Mouse (Mus musculus): ENCODE data around the gene Pus3.
"Not testable (repeated sequence)": the region's sequence is repeated elsewhere in the genome, so short reads cannot be mapped to it uniquely, and the experiment has no call there.

Gene Pus3

GRCm38 (mm10) chr9:35545704-35546103, 12.7 kb upstream of the Pus3 start:
- DNase-seq (ENCODE audit: low spot score), result no peak

GRCm38 (mm10) chr9:35546745-35547144, 11.7 kb upstream of the Pus3 start:
- no peak for DNase-seq (ENCODE audit: low spot score)

- DNase-seq (ENCODE audit: low spot score), result no peak
These were observed 9.9 kb upstream of the Pus3 start for GRCm38 (mm10) chr9:35548455-35548854.

- no peak for DNase-seq (ENCODE audit: low spot score)
These were observed 1.8 kb upstream of the Pus3 start for GRCm38 (mm10) chr9:35556494-35557102.

- DNase-seq (ENCODE audit: low spot score), result peak; percentile 72
These were observed 855 bp downstream of the Pus3 start for GRCm38 (mm10) chr9:35559009-35559890.

GRCm38 (mm10) chr9:35561076-35561475, 2.7 kb downstream of the Pus3 start:
- DNase-seq (ENCODE audit: low spot score), result no peak

GRCm38 (mm10) chr9:35561583-35561982, 3.2 kb downstream of the Pus3 start:
- no peak for DNase-seq (ENCODE audit: low spot score)

- no peak for DNase-seq (ENCODE audit: low spot score)
These were observed 6.3 kb downstream of the Pus3 start for GRCm38 (mm10) chr9:35564536-35565240.

- DNase-seq (ENCODE audit: low spot score), result no peak
These were observed 9.6 kb downstream of the Pus3 start for GRCm38 (mm10) chr9:35567995-35568394.

GRCm38 (mm10) chr9:35569571-35570534, 11.5 kb downstream of the Pus3 start, which contains the start of the genes Pate2 and Hyls1:
Gene Pate2, plus strand, starts transcription at chr9:35570284.
Gene Hyls1, minus strand, starts transcription at chr9:35570398.
- DNase-seq (ENCODE audit: low spot score), result peak; percentile 91

GRCm38 (mm10) chr9:35570663-35571062, 12.3 kb downstream of the Pus3 start:
- DNase-seq (ENCODE audit: low spot score), result no peak

- DNase-seq (ENCODE audit: low spot score), result no peak
These were observed 16.0 kb downstream of the Pus3 start for GRCm38 (mm10) chr9:35574416-35574815.

GRCm38 (mm10) chr9:35587674-35588073, 29.3 kb downstream of the Pus3 start:
- no peak for DNase-seq (ENCODE audit: low spot score)

GRCm38 (mm10) chr9:35592903-35593302, 34.5 kb downstream of the Pus3 start:
- DNase-seq (ENCODE audit: low spot score), result no peak

- DNase-seq (ENCODE audit: low spot score), result peak; percentile 13
These were observed 49.4 kb downstream of the Pus3 start for GRCm38 (mm10) chr9:35607647-35608405.

- no peak for DNase-seq (ENCODE audit: low spot score)
These were observed 53.4 kb downstream of the Pus3 start, which contains the start of gene Pate4 for GRCm38 (mm10) chr9:35611841-35612240. Gene Pate4, minus strand, starts transcription at chr9:35611941.

- DNase-seq (ENCODE audit: low spot score), result no peak
These were observed 55.6 kb downstream of the Pus3 start for GRCm38 (mm10) chr9:35614005-35614404.

- not testable (repeated sequence) for DNase-seq (ENCODE audit: low spot score)
These were observed 58.4 kb downstream of the Pus3 start for GRCm38 (mm10) chr9:35616784-35617183.
